ENCODE assay signal across 7 mouse cellular contexts in genomic region chr11:99120524-99121217, GRCm38 (mm10). TPM values are rescaled to one million over a fixed set of nuclear protein-coding genes. Genes with fewer than 3 reads are reported as not detected.
A peak's percentile ranks its signal among the peaks of the same experiment; 100 is the strongest.
DNase-seq lines count a peak whose midpoint lies in the region; ATAC-seq lines count a peak whose summit lies in the region.

No protein-coding gene starts in this region.

- H3K4me3 ChIP-seq in lung, embryonic 16.5 days (ENCODE audit: low read length) = no peak overlapping the region
- H3K4me3 ChIP-seq in stomach, embryonic 16.5 days (replicated peaks; ENCODE audit: low read length) = no peak overlapping the region

- peak overlapping the region; percentile 49 for H3K9ac ChIP-seq in lung, embryonic 16.5 days (ENCODE audit: low read length)
- H3K9ac ChIP-seq in stomach, embryonic 16.5 days (ENCODE audit: low read length) = peak overlapping the region; percentile 34; the same call in 1 of the 2 replicates

- 0 out of 2 replicates have a peak, but pooled peaks have one; percentile 37 for ATAC-seq in lung, embryonic 16.5 days (ENCODE audit: low read depth)
- ATAC-seq in stomach, embryonic 16.5 days (ENCODE audit: insufficient read depth, low FRiP score) = no peak

- no peaks in the 10 kb centered on the region for H3K27me3 ChIP-seq in lung, embryonic 16.5 days (ENCODE audit: control insufficient read depth, insufficient read depth, low read depth, low read length)
- H3K27me3 ChIP-seq in stomach, embryonic 16.5 days (ENCODE audit: control insufficient read depth, insufficient read depth, low read length) = no peaks in the 10 kb centered on the region

- H3K36me3 ChIP-seq in lung, embryonic 16.5 days (ENCODE audit: control insufficient read depth, insufficient read depth, low read length) = no peaks in the 10 kb centered on the region
- H3K36me3 ChIP-seq in stomach, embryonic 16.5 days (ENCODE audit: control insufficient read depth, insufficient read depth, low read length) = no peaks in the 10 kb centered on the region

- H3K4me2 ChIP-seq in lung, embryonic 16.5 days (ENCODE audit: low read depth, low read length) = no peak overlapping the region
- no peak overlapping the region for H3K4me2 ChIP-seq in stomach, embryonic 16.5 days (ENCODE audit: low read depth, low read length)

- H3K4me1 ChIP-seq in lung, embryonic 16.5 days (replicated peaks; ENCODE audit: control insufficient read depth, insufficient read depth, low read length) = peaks cover 16% of the 10 kb centered on the region
- H3K4me1 ChIP-seq in stomach, embryonic 16.5 days (ENCODE audit: control insufficient read depth, insufficient read depth, low read length) = peaks cover 7% of the 10 kb centered on the region; the same call in 1 of the 2 replicates

- H3K9me3 ChIP-seq in lung, embryonic 16.5 days (ENCODE audit: control insufficient read depth, low read length) = no peaks in the 10 kb centered on the region
- no peaks in the 10 kb centered on the region for H3K9me3 ChIP-seq in stomach, embryonic 16.5 days (replicated peaks; ENCODE audit: control insufficient read depth, low read length)

- peak overlapping the region; percentile 41 for H3K27ac ChIP-seq in lung, embryonic 16.5 days (ENCODE audit: low read length)
- peak overlapping the region; percentile 46; the same call in 1 of the 2 replicates for H3K27ac ChIP-seq in stomach, embryonic 16.5 days (ENCODE audit: low read length)

- 54% methylated on average over 20 of the region's 20 CpGs for WGBS in lung, embryonic 16.5 days
- WGBS in stomach, embryonic 16.5 days = 58% methylated on average over 20 of the region's 20 CpGs

- DNase-seq in lung, adult 18-20 months = no peak
- peak; percentile 61 to 68 for DNase-seq in heart, adult 9 months (ENCODE audit: low spot score in 2 of 2)
- peak; percentile 54 for DNase-seq in kidney, postnatal 14 days
- no peak for DNase-seq in testis, postnatal 10 days (ENCODE audit: low spot score)
- DNase-seq in right cerebral cortex, adult 2 months (ENCODE audit: low spot score in 2 of 2) = no peak

RNA-seq across cellular contexts. Expression of gene Tns4, which starts 31.6 kb away (rescaled TPM):
- polyA plus RNA-seq in lung, embryonic 16.5 days (2015; fragmentation: Nextera tagmentation; extraction: Ambion mirVana) = 0.19 and 0.39 TPM in 2 replicates
- polyA plus RNA-seq in stomach, embryonic 16.5 days (2015; fragmentation: Nextera tagmentation; extraction: Ambion mirVana) = 1.8 and 2.4 TPM in 2 replicates

RNA-seq across cellular contexts. Expression of gene Ccr7, which starts 34.2 kb away (rescaled TPM):
- polyA plus RNA-seq in lung, embryonic 16.5 days (2015; fragmentation: Nextera tagmentation; extraction: Ambion mirVana) = 0.18 and 0.20 TPM in 2 replicates
- 0.19 TPM in 2 replicates for polyA plus RNA-seq in stomach, embryonic 16.5 days (2015; fragmentation: Nextera tagmentation; extraction: Ambion mirVana)

Comparison
In these comparisons a context has a peak if more than half of its experiments do, and no peak if none do; other contexts are left out.
1. DNase-seq: peak in heart, adult 9 months (2 of 2) and kidney, postnatal 14 days (single experiment); none in lung, adult 18-20 months (0 of 2), testis, postnatal 10 days (single experiment) and right cerebral cortex, adult 2 months (0 of 2).